ENCODE assay signal across 15 mouse cellular contexts in the genomic region with DNA sequence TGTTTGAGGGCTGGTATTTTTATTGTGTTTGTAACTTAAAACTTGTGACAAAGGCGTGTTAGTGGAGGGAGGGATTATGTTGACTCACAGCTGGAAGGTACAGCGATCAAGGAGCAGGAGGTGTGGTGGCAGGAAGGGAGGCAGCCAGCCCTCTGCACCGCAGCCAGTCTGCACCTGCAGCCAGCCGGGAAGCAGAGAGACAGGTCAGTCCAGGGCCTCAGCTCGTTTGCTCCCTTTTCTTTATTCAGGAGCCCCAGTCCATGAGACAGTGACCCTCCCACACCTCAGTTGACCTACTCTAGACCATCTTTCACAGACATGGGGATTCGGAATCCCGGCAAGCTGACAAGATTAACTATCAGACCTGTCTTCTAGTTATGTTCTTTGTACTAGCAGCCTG. TPM values are rescaled to one million over a fixed set of nuclear protein-coding genes. Genes with fewer than 3 reads are reported as not detected.
A peak's percentile ranks its signal among the peaks of the same experiment; 100 is the strongest.
DNase-seq lines count a peak whose midpoint lies in the region; ATAC-seq and TF ChIP-seq lines count a peak whose summit lies in the region.
"Had no signal": no experiment of that assay in that cellular context is flagged by ENCODE, and none has a peak within 500 bp of the region (broad histone marks: within the 10 kb centered on the region; RNA-seq: fewer than 3 reads in every experiment).

No protein-coding gene starts in this region.

- H3K9me3 ChIP-seq in neural tube, embryonic 15.5 days (replicated peaks): no peaks in the 10 kb centered on the region
- no peaks in the 10 kb centered on the region for H3K9me3 ChIP-seq in hindbrain, postnatal 0 days (ENCODE audit: low read length)
- H3K9me3 ChIP-seq in forebrain, embryonic 11.5 days (ENCODE audit: control insufficient read depth, low read length): no peaks in the 10 kb centered on the region
- H3K9me3 ChIP-seq: hindbrain, embryonic 12.5 days had no signal

- H3K27ac ChIP-seq in neural tube, embryonic 15.5 days (replicated peaks): no peak overlapping the region
- H3K27ac ChIP-seq in hindbrain, postnatal 0 days: no peak overlapping the region
- H3K27ac ChIP-seq in forebrain, embryonic 11.5 days (ENCODE audit: low read depth, low read length): no peak overlapping the region
- H3K27ac ChIP-seq: hindbrain, embryonic 12.5 days had no signal

- no peak for ATAC-seq in neural tube, embryonic 15.5 days (ENCODE audit: low FRiP score)
- ATAC-seq in hindbrain, postnatal 0 days: no peak
- no peak for ATAC-seq in CD4-positive, CD25-positive, alpha-beta regulatory T cell, adult 4 months
- no peak for ATAC-seq in forebrain, embryonic 11.5 days (replicated peaks; ENCODE audit: low FRiP score)
- ATAC-seq: Patski had no signal

- no peak overlapping the region for H3K4me2 ChIP-seq in neural tube, embryonic 15.5 days
- H3K4me2 ChIP-seq in hindbrain, postnatal 0 days (ENCODE audit: low read depth, low read length): no peak overlapping the region
- H3K4me2 ChIP-seq in forebrain, embryonic 11.5 days (ENCODE audit: low read depth, low read length, severe bottlenecking): no peak overlapping the region
- H3K4me2 ChIP-seq: hindbrain, embryonic 12.5 days had no signal

- peak; percentile 60 for DNase-seq in heart, adult 11 months
- DNase-seq in heart, postnatal 36 days: no peak
- DNase-seq in neural tube, embryonic 10.5 days (ENCODE audit: extremely low spot score, low spot score): peak; percentile 9
- peak; percentile 68 to 79 for DNase-seq in thymus, adult 18-20 months
- no peak for DNase-seq in hindbrain, postnatal 0 days (ENCODE audit: low spot score)
- DNase-seq in forebrain, embryonic 11.5 days (ENCODE audit: low spot score): no peak
- DNase-seq: cerebellum, postnatal 25 days; kidney, adult 2 months; layer of hippocampus, adult 9-11 months; retina, postnatal 1 day had no signal

- no peak for TF ChIP-seq CTCF in hindbrain, postnatal 0 days (IDR thresholded peaks at IDR 0.05; ENCODE audit: low read depth)

- H3K36me3 ChIP-seq in neural tube, embryonic 15.5 days: no peaks in the 10 kb centered on the region
- no peaks in the 10 kb centered on the region for H3K36me3 ChIP-seq in hindbrain, postnatal 0 days (ENCODE audit: insufficient read depth, low read length)
- H3K36me3 ChIP-seq in forebrain, embryonic 11.5 days (ENCODE audit: control insufficient read depth, insufficient read depth, low read length): no peaks in the 10 kb centered on the region
- H3K36me3 ChIP-seq: hindbrain, embryonic 12.5 days had no signal

- 34% methylated on average over 7 of the region's 7 CpGs for WGBS in neural tube, embryonic 15.5 days
- 45% methylated on average over 7 of the region's 7 CpGs for WGBS in hindbrain, postnatal 0 days
- WGBS in forebrain, embryonic 11.5 days: 39% methylated on average over 7 of the region's 7 CpGs

- H3K27me3 ChIP-seq in neural tube, embryonic 15.5 days (replicated peaks): no peaks in the 10 kb centered on the region
- H3K27me3 ChIP-seq in hindbrain, postnatal 0 days (ENCODE audit: insufficient read depth, low read length): no peaks in the 10 kb centered on the region
- no peaks in the 10 kb centered on the region for H3K27me3 ChIP-seq in forebrain, embryonic 11.5 days (ENCODE audit: control insufficient read depth, insufficient read depth, low read length)
- H3K27me3 ChIP-seq: hindbrain, embryonic 12.5 days; Patski had no signal

- H3K9ac ChIP-seq in neural tube, embryonic 15.5 days (replicated peaks): no peak overlapping the region
- no peak overlapping the region for H3K9ac ChIP-seq in hindbrain, postnatal 0 days (replicated peaks; ENCODE audit: low read length)
- no peak overlapping the region for H3K9ac ChIP-seq in forebrain, embryonic 11.5 days (ENCODE audit: low read length)
- H3K9ac ChIP-seq: hindbrain, embryonic 12.5 days had no signal

- intact Hi-C loops in heart, postnatal 36 days (cut with DNase I): no loop called here

- H3K4me1 ChIP-seq in neural tube, embryonic 15.5 days: no peaks in the 10 kb centered on the region
- no peaks in the 10 kb centered on the region for H3K4me1 ChIP-seq in hindbrain, postnatal 0 days (ENCODE audit: insufficient read depth, low read length)
- H3K4me1 ChIP-seq in forebrain, embryonic 11.5 days (replicated peaks; ENCODE audit: control insufficient read depth, insufficient read depth, low read length): no peaks in the 10 kb centered on the region
- H3K4me1 ChIP-seq: hindbrain, embryonic 12.5 days had no signal

- H3K4me3 ChIP-seq in neural tube, embryonic 15.5 days (replicated peaks): no peak overlapping the region
- H3K4me3 ChIP-seq in hindbrain, postnatal 0 days (ENCODE audit: low read length): no peak overlapping the region
- H3K4me3 ChIP-seq in forebrain, embryonic 11.5 days (ENCODE audit: low read depth, low read length): no peak overlapping the region
- H3K4me3 ChIP-seq: hindbrain, embryonic 12.5 days had no signal

RNA-seq across cellular contexts. Expression of a gene that starts 11.6 kb away (rescaled TPM):
- 10 to 100 TPM; 29.4 to 37.1 TPM for total RNA-seq in heart, postnatal 36 days (2021)
- polyA plus RNA-seq in neural tube, embryonic 15.5 days (2015; fragmentation: Nextera tagmentation; extraction: Ambion mirVana): 34.4 and 45.7 TPM in 2 replicates
- total RNA-seq in hindbrain, postnatal 0 days (2014; rRNA removed): 46.1 and 51.1 TPM in 2 replicates
- 47.6 and 54.6 TPM in 2 replicates for polyA plus RNA-seq in hindbrain, postnatal 0 days (2015; fragmentation: Nextera tagmentation; extraction: Ambion mirVana)
- polyA plus RNA-seq in CD4-positive, CD25-positive, alpha-beta regulatory T cell, adult 4 months (2017; shearing (Covaris generic)): 1 to 10 TPM in 1 of 2 experiments, under 1 TPM in 1; 0.91 to 1.3 TPM
- 45.3 and 48.6 TPM in 2 replicates for polyA plus RNA-seq in forebrain, embryonic 11.5 days (2014; fragmentation: Nextera tagmentation; extraction: Ambion mirVana)
- total RNA-seq: megakaryocyte-erythroid progenitor cell, adult 5-6 weeks had no signal

RNA-seq across cellular contexts. Expression of a gene that starts 19.5 kb away (rescaled TPM):
- 10 to 100 TPM; 44.0 to 66.1 TPM for total RNA-seq in heart, postnatal 36 days (2021)
- 16.7 and 18.5 TPM in 2 replicates for polyA plus RNA-seq in neural tube, embryonic 15.5 days (2015; fragmentation: Nextera tagmentation; extraction: Ambion mirVana)
- 6.5 and 9.7 TPM in 2 replicates for total RNA-seq in hindbrain, postnatal 0 days (2014; rRNA removed)
- polyA plus RNA-seq in hindbrain, postnatal 0 days (2015; fragmentation: Nextera tagmentation; extraction: Ambion mirVana): 8.4 and 9.0 TPM in 2 replicates
- not detected for polyA plus RNA-seq in CD4-positive, CD25-positive, alpha-beta regulatory T cell, adult 4 months (2017; shearing (Covaris generic))
- 16.0 and 16.4 TPM in 2 replicates for polyA plus RNA-seq in forebrain, embryonic 11.5 days (2014; fragmentation: Nextera tagmentation; extraction: Ambion mirVana)

RNA-seq across cellular contexts. Expression of a gene that starts 52.5 kb away (rescaled TPM):
- 1 to 10 TPM; 4.2 to 4.6 TPM for total RNA-seq in heart, postnatal 36 days (2021)
- 5.9 TPM in 2 replicates for polyA plus RNA-seq in neural tube, embryonic 15.5 days (2015; fragmentation: Nextera tagmentation; extraction: Ambion mirVana)
- total RNA-seq in hindbrain, postnatal 0 days (2014; rRNA removed): 7.2 and 14.6 TPM in 2 replicates
- 7.2 and 8.8 TPM in 2 replicates for polyA plus RNA-seq in hindbrain, postnatal 0 days (2015; fragmentation: Nextera tagmentation; extraction: Ambion mirVana)
- not detected for polyA plus RNA-seq in CD4-positive, CD25-positive, alpha-beta regulatory T cell, adult 4 months (2017; shearing (Covaris generic))
- 1.8 and 2.7 TPM in 2 replicates for polyA plus RNA-seq in forebrain, embryonic 11.5 days (2014; fragmentation: Nextera tagmentation; extraction: Ambion mirVana)

Comparison
In these comparisons a context has a peak if more than half of its experiments do, and no peak if none do; other contexts are left out.
1. DNase-seq: peak in heart, adult 11 months (single experiment), neural tube, embryonic 10.5 days (single experiment) and thymus, adult 18-20 months (2 of 2); none in heart, postnatal 36 days (0 of 2), hindbrain, postnatal 0 days (single experiment) and forebrain, embryonic 11.5 days (single experiment).
2. RNA of a gene that starts 11.6 kb away (polyA plus RNA-seq): 47.6 to 54.6 TPM in hindbrain, postnatal 0 days, 45.3 to 48.6 TPM in forebrain, embryonic 11.5 days and 34.4 to 45.7 TPM in neural tube, embryonic 15.5 days; 0.91 to 1.3 TPM in CD4-positive, CD25-positive, alpha-beta regulatory T cell, adult 4 months; every median in the first group is over 10 times any median in the second.